Mouse (Mus musculus) urinary bladder, postnatal 36 days (tissue): Measurements from ENCODE around the gene Irak1.

ENCODE experiments used
- DNase-seq, 2 experiments: peaks; one replicate each; pipeline ENCODE4 v3.0.0; 2022; ENCODE audit warnings: low spot score in 2 of 2, mixed read lengths in 1 of 2

The Irak1 gene

DNA sequence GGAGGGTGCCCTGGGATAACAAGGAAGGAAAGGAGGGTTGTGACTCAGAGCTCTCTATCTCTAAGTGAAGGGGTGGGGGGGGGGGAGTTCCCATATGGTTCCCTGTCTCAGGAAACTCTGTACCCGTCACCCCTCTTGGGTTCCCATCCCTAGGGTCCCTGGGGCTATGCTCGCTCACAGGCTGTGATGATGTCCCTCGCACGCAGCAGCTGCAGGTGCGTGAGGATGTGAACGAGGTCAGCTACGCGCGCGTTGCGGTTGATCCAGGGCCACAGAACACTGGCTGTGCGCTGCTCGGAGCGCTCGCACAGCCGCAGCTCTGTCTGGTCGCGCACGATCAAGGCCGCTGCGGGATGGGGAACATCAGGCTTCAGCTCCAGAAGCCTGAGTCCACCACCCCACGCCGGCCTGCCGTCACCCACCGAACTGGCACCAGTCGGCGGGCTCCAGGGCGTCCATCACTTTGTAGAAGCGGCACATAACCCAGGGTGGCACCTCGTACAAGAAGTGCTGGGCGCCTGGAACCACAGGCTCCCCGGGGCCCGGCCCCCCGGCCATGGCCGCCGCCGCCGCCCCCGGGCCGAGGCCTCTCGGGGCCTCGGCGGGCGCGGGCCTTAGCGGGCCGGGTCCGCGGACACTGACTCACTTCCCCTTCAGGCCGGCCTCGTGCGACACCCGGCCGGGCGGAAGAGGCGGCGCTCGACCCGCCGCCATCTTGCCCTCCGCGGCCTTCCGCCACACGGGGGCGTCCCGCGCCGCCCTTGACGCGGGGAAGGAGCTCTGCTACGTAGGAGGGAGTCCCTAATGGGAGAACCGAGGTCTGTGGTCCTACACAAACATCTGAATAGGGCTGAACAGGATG lies at the start of gene Irak1:
Gene Irak1 (minus strand): TSS at position 731 of the 862 bp plus-strand sequence.
- peak; percentile 56 to 74 for DNase-seq

DNA sequence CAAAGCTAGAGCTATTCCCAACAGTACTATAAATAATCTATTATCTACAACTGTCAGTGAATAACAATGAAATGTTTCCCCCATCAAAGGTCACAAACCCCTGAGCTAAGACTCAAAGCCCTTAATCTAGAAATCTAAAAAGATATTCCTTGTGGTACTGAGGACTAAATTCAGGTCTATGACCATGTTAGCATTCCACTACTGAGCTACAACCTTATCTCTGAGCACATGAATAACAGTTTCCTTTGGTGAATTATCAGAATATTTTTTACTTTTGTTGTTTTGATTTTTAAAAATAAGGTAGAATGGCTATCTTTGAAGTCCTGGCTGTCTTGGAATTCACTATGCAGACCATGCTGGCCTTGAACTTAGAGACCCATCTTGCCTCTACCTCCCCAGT lies 47.1 kb upstream of the Irak1 start:
- no peak for DNase-seq

DNA sequence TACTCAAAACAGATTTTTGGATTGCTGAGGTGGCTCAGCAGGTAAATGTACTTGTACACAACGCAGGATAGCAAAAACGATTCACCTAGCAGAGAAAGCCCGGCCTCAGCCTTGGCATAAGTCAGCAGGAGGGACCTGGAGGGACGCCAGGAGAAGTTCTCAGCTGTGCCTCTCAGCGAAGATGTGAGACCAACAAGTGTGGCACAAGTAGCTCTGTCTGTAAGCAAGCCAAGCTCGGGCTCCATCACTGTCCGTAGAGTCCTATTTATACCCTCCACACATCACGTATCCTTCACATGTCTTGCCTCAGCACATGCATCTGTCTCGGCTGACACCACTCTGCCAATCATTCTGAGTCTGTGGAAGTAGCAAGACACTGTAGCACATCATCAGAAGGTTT lies 44.2 kb upstream of the Irak1 start:
- DNase-seq = peak in 1 of 2 experiments; percentile 4

DNA sequence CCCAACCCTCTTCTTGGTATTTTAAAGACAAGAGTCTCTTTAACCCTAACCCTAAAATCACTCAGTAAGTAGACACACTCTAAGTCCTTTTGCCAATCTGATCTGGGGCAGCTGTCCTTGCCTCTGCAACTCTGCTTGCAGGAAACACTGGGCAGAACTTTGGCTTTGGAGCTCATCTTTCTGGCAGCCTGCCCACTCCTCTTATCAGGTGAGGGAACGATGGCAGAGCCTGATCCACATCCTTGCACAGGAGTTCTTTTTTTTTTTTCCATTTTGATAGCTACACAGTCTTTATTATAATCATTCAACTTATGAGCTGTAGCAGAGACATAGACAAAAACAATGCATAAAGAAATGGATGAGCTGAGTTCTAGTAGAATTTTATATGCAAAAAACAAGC lies 21.4 kb upstream of the Irak1 start:
- no peak for DNase-seq

DNA sequence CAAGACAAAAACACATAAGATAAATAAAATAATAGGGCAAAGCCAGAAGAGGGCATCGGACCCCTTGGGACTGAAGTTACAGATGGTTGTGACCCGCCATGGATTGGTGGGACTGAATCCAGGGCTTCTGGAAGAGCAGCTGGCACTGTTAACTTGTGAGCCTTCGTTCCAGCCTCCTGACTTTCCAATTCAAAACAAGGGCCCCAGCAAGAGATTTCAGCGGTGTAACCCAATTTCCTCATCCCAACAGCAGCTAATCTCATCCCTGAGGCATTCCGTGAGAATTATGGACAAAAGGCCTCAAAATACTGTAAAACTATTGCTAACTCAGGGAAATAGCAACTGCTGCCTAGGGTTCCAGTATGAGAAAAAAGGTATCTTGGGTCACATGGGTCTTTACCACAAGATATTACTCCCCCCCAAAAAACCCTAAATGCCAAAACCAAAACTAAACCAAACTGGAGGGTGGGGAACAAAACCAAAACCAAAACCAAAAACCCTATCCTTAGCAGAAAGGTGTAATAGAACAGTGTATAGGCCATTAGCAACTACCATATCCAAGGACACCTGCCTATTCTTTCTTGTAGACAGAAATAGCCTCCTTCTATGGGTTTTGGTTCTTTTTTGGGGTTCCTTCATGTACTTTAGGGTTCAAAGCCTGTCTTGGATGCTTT lies 14.1 kb upstream of the Irak1 start:
- no peak for DNase-seq

DNA sequence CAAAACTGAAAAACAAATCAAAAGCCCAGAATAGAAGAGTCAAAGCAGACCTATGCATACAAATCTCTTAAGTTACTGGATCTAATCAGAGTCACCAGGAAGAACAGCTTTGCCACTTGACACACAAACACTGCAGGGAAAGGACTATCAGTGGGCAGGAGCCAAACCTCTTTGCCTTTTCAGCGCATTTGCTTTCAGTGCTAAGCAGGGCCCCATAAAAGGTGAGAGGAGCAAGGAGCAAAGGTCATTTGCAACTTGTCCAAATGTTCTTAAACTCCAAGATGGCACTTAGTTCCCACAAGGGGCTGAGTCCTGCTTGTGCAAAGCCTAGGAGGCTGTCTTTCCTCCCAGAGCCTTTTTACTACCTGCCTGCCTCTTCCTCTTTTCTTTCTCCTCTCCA lies 6.3 kb upstream of the Irak1 start:
- DNase-seq = no peak

DNA sequence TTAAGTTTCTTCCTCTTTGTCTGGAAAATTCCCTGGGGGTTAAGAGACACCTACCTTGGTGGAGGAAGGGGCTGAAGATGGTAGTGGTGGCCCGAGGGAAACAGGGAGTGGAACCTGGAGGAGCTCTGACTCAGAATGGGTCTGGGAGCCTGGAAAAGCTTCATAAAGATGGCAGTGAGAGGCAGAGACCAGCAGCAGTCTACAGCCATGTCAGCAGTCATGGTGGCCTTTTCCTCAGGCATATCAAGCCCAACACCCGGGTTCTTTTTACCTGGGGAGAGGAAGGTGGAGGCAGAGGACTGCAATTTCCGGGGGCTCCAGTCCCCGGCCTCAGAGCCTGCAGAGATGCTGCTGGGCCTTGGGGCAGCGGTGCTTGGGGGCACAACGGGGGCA lies 927 bp downstream of the Irak1 start:
- no peak for DNase-seq

DNA sequence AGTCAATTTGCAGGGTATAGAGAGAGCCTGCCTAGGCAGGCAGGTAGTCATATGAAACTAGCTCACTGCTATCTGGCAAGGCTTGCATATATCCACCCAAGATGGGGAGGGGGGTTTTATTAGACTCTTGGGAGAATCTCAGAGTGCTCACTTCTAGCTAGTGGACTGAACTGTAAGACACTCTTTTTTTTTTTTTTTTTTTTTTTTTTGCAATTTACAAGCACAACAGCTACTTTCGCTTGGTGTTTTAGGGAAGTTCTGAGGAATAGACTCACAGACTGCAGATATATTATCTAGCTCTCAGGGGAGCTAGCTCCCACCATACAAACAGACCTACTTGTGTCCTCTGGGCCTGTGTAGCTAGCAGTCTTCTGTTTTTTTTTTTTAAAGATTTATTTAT lies 9.1 kb downstream of the Irak1 start:
- DNase-seq = no peak

DNA sequence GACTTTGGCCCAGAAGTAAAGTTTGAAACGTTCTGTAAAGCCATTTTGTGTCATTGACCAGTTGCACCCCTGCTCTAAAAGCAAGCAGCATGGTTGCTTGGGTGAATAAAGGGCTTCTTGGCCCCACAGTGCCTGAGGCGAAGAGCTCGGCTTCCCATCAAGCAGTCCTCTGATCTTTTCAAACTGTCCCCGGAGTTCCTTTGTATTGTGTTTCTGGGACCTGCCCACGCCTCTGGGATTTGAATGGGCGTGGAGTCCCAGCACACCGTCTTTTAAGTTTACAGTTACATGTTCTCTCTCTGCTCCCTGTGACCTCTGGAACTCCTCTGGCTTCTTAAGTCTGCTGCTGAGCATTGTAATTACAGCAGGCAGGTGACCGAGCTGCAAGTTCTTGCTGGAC lies 15.7 kb downstream of the Irak1 start:
- no peak for DNase-seq

DNA sequence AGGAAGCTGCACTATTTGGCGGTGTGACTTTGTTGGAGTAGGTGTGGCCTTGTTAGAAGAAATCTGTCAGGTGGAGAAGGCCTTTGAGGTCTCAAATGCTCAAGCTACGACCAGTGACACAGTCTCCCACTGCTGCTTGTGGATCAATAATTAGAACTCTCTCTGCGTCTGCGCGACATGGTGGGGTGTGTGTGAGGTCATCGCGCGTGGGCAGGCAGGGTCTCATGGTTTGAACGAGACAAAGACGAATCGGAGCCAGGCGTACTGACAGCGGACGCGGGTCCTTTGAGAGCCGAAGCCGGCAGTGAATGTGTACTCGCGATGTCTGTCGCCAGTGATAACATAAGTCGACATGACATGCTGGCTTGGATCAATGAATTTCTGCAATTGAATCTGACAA lies 17.3 kb downstream of the Irak1 start:
- DNase-seq = no peak

DNA sequence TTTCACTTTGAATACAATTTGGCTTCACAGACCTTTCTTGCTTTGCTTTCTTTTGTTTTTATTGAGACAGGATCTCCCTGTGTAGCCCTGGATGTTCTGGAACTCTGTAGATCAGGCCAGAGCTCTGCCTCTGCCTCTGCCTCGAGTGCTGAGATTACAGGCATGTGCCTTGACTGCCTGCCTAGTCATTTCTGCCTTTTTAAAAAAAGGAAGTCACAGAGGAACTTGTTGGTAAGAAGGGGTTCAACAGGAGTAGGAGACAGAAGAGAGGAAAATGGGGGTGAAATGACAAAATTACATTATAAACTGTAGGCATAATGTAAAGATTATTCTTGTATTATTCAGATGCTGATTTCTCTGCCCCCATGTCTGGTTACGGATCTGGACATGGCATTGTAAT lies 20.1 kb downstream of the Irak1 start:
- no peak for DNase-seq

DNA sequence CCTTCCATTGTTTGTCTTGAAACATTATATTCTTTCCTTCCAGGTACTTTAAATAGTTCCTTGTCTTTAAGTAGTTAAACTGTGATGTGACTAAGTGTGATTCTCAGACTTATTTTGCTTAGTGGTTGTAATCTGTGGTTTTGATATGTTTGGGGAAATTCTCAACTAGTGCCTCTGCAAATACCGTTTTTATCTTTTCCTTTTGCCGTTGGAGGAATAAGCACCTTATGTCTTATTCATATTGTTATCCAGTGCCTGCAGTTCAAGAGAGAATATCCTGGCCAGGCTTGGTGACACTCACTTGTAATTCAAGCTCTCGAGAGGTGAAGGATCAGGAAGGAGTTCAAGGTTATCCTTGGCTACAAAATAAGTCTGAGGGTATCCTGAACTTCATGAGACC lies 22.7 kb downstream of the Irak1 start:
- DNase-seq = no peak

DNA sequence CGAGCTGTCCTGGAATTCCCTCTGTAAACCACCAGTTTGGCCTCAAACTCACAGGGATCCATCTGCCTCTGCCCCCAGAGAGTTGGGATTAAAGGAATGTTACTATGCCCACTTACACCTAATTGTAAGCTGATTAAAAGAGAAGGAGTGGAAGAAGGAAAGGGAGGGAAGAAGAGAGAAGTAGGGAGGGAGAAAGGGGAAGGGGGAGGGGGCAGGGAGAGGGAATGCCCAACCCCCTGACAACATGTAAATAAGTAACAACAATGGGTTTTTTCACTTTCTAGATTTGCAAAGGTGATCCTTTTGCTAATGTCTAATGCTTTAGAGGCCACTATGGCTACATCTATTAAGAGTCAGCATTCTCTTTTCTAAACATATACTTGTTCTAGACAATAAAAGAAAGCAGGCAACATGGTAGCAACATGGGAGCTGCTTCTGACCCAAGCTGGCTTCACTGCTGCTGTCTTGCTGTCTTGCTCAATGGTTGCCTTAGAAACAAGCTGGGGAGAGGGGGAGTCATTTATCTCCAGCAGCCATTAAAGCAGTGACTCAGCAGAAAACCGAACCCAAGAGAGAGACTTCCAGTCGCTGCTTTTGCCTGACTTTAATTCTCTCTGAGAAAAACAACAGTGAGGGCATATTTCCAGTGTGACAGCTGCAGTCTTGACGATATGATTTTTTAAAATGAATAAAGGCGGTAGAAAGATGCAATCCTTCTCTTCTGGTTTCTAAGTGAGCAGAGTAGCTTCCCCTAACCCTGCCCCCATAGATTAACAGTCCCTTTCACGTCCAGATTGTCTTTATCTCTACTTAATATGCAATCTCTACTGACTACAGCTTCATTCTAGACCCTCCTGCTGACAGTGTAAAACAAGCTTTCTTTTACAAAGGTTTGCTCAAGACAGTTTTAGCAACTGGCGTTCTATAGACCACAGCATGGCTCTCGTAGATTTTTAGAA lies 24.5 kb downstream of the Irak1 start:
- DNase-seq = peak in 1 of 2 experiments; percentile 9

DNA sequence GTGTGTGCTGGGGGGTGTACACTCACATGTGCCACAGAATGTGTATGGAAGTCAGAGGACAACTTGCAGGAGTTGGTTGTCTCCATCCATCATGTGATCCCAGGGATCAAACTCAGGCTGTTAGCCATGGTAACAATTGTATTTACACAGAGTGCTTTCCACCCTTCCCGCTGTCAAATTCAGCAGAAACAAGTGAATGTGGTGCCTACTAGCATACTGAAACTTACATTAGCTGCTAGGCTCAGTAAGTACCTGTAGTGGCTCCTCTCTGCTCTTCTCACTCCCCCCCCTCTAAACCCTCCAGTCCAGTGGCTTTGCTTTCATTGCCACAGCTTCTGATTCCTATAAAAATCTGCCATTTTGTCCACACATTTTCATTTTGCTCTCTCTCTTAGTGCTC lies 45.9 kb downstream of the Irak1 start:
- DNase-seq = no peak

DNA sequence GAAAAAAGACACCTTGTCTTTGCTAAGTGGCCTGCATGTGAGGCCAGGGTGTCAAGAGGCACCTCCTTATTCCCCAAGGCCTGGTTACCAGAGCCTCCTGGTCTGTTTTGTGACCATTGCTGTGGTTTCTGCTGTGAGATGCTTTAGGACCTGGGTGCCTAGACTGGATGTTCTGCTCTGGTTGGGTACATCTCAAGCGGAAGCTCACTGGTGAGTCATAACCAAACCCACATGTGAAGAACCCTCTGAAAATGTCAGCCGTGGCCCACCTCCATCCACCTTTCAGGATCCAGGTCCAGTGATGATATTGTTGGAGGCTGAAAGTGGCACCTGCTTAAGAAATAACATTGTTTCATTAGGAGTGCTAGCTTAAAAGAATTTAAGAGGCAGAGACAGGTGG lies 47.4 kb downstream of the Irak1 start:
- no peak for DNase-seq

DNA sequence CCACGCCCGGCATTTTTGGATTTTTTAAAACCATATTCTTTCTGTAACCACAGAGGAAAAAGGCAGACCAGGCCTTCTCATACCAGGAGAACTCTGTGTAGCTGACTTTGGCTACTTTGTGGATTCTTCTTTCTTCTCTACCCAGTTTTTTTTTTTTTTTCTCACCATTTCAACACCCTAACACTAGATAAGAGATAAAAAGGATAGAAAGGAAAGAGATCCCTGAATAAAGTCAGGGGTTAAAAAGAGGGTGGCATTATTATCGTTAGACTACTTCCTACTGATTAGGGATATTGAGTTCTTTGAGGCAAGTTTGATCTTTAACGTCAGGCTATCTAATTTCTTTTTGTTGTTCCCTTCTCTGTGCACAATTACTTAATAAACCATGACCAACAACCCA lies 50.9 kb downstream of the Irak1 start:
- DNase-seq = no peak

DNA sequence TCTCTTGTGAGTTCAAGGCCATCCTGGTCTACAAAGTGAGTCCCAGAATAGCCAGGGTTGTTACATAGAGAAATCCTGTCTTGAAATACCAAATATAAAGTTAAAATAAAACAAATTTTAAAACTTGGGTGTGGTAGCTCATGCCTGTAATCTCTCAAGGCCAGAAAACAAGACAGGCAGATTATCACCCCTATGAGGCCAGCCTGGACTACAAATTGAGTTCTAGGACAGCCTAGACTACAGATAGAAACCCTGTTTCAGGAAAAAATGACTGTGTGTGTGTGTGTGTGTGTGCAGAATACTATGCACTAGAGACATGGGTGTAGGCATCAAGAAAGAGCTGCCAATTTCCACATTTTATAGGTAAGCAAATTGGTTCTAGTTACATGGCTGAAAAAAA lies 52.9 kb downstream of the Irak1 start:
- DNase-seq = no peak

DNA sequence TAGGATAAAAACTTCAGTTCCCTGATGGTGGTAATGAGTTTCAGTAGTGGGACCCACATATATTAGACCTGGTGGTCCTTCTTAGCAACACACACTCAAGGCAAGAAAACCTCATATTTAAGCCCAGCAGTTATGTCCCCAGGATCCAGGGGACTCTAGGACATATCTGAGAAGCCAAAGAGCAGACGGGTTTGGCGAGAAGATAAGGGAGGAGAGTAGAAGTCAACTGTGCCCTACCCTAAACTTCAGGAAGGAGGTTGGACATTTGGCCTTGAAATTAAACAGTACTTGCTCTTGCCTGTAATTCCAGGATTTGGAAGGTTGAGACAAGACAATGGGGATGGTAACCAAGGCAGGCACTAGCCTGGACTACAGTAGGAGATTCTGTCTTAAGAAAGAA lies 54.0 kb downstream of the Irak1 start:
- DNase-seq = no peak

DNA sequence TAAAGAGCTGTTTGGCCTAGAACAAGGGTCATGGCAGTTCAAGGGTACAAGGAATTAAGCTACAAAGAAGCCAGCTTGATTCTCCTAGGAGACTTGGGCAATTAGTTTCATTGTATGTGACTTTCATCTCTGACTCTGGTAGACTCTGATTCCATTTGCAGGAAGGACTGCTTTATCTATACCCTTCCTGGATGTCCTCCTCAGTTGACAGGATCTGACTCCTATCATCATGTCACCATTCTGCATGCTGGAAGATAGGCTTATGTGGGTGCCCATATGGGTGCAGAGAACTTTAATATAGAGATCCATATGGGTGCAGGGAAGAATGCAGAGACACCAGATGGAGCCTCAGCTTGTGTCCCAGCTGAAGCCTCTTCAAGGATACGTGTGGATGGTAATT lies 54.6 kb downstream of the Irak1 start:
- no peak for DNase-seq

DNA sequence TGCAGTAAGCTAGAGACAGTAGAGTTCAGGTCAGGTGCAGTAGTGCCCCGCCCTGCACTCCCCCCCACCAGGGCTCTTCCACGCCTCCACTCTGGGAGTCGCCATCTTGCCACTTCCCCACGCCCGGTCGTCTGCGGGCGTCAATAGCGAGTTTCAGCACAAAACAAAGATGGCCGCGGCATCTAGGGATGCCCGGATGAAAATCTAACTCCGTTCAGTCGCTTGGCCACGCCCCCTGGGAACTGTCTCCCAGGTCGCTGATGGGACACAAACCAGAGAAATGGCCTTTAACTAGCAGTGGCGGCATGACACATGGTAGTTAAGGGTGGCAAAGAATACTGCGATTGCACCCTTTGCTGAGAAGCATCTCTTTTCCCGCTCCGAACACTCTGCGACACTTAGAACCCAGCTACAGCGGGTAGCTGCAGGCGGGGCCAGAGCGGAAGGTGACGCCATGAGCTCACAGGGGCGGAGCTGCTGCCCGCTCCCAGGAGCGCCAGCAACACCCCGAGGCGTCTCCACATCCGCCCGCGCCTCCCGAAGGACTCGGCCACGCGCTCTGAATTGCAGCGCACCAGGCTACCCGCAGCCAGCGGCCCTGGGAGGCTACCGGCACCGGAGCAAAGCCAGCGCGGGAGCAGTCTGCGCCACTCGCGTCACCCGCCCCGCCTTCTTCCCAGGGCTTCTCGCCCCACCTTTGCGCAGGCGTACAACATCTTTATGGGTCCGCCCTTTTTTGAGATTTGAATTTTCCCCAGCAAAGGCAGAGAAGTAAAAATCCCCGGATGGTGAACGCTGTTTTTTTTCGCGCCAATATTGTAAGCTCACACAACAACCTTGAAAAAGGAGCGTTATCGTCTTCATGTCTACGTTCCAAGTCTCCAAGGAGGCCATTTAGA lies 56.3 kb downstream of the Irak1 start:
- DNase-seq = peak; percentile 76 to 85
